Mouse (Mus musculus): Measurements from ENCODE around the gene Macrod1. TPM values are rescaled to one million over a fixed set of nuclear protein-coding genes. Genes with fewer than 3 reads are reported as not detected.
"Not testable (repeated sequence)": the region's sequence is repeated elsewhere in the genome, so short reads cannot be mapped to it uniquely, and the experiment has no call there.

Macrod1 gene
- polyA plus RNA-seq (2017; shearing (Covaris generic)), result 1 to 10 TPM in 1 of 2 experiments, under 1 TPM in 1; 0.82 to 2.6 TPM

GRCm38 (mm10) chr19:7056248-7057087 lies at the start of gene Macrod1:
TSS of gene Macrod1 (plus strand) at chr19:7056810.
- peak; percentile 77 for ATAC-seq

GRCm38 (mm10) chr19:7006892-7007593 lies 49.6 kb upstream of the Macrod1 start:
- ATAC-seq, result no peak

- ATAC-seq, result no peak
Observed at GRCm38 (mm10) chr19:7012426-7012825, 44.2 kb upstream of the Macrod1 start.

DNA sequence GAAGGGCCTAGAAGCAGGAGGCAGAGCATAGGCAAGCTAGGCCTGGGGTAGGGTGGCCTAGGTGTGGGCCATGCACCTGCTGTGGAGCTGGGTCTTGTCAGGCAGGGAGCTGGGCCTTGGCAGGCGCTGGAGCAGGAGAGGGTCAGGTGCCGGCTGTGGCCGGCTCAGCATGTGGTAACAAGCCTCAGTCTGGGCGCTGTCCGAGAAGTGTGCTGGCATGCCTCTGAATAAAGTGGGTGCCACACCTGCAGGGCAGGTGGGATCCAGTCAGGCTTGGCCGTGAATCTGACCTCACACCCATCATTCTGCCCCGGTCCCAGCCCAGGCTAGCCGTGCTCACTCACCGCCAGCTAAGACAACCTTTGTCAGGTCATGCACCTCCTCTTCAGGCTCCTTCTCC lies 42.6 kb upstream of the Macrod1 start:
- ATAC-seq, result no peak

GRCm38 (mm10) chr19:7014481-7015135 lies 42.0 kb upstream of the Macrod1 start:
- ATAC-seq, result no peak

DNA sequence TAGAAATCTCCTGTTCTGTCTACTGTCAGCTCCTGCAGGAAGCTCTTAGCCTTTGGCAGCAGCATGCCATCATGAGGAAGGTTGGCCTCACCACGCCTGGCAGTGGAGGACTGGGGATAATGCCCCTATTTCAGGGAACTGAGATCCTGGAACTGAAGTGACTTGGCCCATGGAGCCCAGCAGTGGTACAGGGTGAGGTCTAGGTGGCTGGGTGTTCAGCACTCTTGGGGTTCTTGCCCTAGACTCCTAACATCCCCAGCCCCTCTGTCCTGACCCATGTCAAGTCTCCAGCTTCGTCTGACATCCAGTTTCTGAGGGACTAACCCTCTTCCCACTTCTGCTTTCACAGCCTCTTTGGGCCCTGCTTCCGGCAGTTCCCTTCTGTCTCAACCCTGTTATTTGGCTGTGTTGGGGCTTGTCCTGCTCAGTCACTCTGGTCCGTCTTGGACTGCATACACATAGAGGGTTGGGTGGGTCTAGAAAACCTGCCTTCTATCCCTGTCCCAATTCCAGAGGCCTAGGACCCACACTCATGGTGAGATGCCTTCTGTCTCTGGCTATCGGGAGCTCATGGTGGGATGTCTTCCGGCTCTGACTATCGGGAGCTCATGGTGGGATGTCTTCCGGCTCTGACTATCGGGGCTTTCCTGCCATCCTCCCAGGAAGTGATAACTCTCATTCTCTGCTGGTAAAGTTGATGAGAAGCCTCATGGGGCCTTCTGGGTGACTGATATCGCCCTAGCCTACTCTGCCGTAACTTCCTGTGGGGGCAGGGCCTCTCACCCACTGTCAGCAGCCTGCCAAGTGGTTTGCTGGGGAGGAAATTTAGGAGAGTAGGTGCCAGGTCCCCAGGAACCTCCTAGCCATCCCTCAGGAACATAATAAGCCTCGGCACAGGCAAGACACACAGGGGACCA lies 38.8 kb upstream of the Macrod1 start:
- peak; percentile 83 for ATAC-seq

DNA sequence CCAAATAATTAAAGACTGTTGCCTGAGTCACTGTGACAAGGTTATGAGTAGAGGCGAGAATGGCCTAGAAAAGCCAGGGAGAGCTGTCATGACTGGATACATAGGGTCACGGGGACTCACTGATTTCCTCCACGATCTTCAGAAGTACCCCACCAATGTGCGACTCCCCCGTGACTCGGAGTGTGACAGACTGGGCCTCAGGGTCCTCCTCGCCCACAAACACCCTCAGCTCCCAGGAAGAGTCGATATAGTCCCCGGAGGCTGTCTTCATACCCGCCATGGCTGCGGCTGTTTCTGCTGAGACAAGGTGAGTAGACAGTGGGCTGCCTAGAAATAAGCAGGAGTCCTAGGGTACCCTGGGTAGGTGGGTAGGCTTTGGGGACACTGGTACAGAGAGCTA lies 38.1 kb upstream of the Macrod1 start:
- ATAC-seq, result no peak

GRCm38 (mm10) chr19:7019191-7019590 lies 37.4 kb upstream of the Macrod1 start, which contains the start of gene Fermt3:
TSS of gene Fermt3 (minus strand) at chr19:7019469.
- ATAC-seq, result peak; percentile 71

DNA sequence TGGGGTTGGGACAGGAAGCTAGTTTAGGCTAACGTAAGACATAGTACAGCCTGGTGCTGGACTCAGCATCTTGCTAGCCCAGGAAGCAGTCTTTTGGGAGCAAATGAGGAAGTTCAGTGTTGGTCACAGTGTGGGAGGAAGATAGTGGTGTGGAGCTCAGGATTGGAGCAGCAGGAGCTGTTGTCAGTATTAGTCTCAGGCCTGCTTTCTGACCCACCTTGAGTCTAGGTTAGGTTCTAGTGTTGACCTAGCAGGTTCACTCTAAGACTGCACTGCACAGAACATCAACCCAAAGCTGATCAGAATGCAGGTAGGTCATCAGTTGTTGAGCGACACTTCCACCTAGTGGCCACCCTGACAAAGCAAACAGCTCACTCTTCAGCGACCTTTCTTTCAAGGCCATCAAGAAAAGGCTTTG lies 36.4 kb upstream of the Macrod1 start:
- peak; percentile 35 for ATAC-seq

GRCm38 (mm10) chr19:7029531-7029930 lies 27.1 kb upstream of the Macrod1 start:
- no peak for ATAC-seq

DNA sequence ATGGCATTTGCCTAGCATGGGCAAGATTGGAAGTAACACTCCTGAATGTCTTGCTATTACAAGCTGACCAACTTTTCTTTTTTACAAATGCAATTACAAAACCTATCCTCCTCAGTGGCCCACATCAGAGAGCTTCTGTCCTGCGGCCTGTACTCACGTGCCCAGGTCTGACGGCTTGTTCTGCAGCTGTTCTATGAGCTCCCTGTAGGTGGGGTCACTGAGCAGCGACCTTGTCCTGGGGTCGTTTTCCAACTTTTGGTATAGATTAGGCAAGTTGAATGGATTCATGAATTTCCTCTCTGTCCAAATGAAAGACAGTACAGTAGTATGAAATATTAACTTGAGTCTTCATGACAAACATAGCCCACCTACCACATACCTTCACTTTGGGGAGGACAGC lies 22.6 kb upstream of the Macrod1 start:
- no peak for ATAC-seq

GRCm38 (mm10) chr19:7039088-7039720 lies 17.4 kb upstream of the Macrod1 start:
- ATAC-seq, result no peak

GRCm38 (mm10) chr19:7039841-7040636 lies 16.6 kb upstream of the Macrod1 start, which contains the start of gene Stip1:
TSS of gene Stip1 (minus strand) at chr19:7039967.
- ATAC-seq, result peak; percentile 93

DNA sequence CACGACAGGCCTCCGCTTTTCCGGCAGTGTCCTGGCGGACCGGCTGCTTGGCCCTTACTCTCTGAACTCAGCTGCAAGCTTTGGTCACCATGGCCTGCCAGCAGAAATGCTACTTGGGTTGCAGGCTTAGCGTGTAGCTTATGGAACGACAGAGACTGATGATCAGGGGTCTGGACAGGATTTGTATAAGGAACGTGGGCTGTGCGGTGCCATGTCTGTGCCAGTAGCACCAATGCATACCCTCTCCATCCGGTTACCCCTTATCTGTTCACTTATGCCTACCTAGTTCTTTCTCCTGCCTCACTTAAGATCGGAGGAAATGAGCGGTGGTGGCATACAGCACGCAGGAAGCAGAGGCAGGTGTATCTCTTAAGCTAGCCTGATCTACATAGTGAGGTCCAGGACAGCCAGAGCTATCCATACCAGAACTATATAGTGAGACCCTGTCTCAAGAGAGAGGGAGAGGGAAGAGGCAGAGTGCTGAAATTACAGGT lies 15.9 kb upstream of the Macrod1 start:
- ATAC-seq, result no peak

- no peak for ATAC-seq
Observed at GRCm38 (mm10) chr19:7041171-7041570, 15.4 kb upstream of the Macrod1 start.

DNA sequence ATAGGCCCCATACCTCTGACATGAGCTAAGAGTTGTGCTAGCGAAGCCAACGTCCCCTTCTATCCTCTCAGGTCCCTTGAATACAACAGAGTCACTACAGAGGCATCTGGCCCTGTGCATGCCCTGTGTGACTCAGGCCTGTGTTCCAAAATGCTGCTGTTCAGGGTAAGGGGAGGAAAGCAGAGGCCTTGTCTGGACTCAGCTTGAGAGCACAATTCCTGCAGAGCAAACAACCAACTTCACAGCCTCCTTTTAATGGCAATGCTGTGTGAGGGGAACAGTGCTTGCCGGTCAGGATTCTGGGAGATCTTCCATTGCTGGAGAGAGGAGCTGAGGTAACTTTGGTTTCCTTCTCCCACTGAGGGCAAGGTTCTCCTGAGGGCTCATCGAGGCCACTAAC lies 12.3 kb upstream of the Macrod1 start:
- ATAC-seq, result no peak

DNA sequence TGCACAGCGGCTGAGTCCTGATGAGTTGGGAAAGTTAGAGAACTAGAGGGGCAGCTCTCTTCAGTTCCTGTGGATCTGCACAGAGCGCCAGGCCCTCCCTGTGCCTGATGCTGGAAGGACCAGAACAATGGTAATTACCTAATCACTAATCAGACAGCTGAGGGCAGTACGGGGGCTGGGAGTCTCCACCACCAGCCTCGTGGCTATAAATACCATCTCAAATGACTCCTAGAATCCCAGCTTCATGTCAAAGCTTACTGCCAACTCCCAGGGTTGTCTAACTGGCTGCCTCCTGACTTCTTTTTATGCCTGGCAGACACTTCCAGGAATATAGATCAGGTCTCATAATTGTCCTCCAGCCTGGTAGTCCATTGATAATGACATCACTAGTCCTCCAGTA lies 11.9 kb upstream of the Macrod1 start:
- ATAC-seq, result no peak

GRCm38 (mm10) chr19:7053382-7053781 lies 3.2 kb upstream of the Macrod1 start:
- ATAC-seq, result not testable (repeated sequence)

DNA sequence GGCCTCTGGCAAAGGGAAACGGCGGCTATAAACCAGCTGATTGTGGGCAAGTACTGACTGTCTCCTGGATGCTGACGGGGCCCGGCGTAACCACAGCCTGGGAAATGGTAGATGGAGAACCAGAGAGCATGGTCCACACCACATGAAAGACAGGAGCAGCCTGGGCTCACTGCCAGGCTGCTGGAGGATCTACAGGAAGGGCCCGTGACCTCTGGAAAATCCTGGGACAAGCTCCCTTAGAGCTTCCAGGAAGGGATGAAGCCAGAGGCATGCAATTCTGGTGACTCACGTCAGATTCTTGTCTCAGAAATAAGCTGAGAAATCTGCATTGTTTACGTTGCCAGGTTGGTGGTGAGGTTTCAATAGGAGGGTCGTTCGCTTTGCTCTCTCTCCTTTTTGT lies 1.8 kb upstream of the Macrod1 start:
- no peak for ATAC-seq

DNA sequence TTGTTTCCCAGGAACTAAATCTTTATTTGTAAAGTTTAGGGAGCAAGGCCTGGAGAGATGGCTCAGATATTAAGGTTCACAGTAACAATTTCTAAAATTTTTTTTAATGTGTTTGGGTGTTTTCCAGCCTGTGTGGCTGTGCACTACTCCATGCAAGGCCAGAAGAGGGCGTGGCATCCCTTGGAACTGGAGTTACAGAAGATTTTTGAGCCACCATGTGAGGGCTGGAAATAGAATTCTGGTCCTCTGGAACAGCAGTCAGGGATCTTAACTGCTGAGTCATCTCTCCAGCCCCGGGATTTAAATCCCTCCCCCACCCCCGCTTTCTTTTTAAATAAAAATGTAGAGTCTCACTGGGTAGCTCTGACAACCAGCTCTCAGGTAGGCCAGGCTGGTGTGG lies 1.4 kb upstream of the Macrod1 start:
- ATAC-seq, result no peak
